Mouse (Mus musculus) CD8-positive naive resting alpha-beta T cell, adult 57 days (primary cell): ENCODE data around the gene Mgarp. TPM values are rescaled to one million over a fixed set of nuclear protein-coding genes. Genes with fewer than 3 reads are reported as not detected.

ENCODE experiments used
- total RNA-seq: library from RNA; stranded (reverse); gene quantifications from one replicate; pipeline ENCODE4 v1.2.4, GENCODE M21; 2023

The Mgarp gene
- not detected for total RNA-seq

GRCm38 (mm10) chr3:51396219-51397068 lies at the start of gene Mgarp:
Gene Mgarp, minus strand, starts transcription at chr3:51396738.

GRCm38 (mm10) chr3:51415098-51416072 lies 18.8 kb upstream of the Mgarp start, which contains the start of gene Naa15:
Gene Naa15, plus strand, starts transcription at chr3:51415148.

GRCm38 (mm10) chr3:51408561-51409183 lies 12.1 kb upstream of the Mgarp start, which contains the start of gene Ndufc1:
Gene Ndufc1, minus strand, starts transcription at chr3:51408988.

GRCm38 (mm10) chr3:51340552-51341267 lies 55.8 kb downstream of the Mgarp start, which contains the start of gene Elf2:
Gene Elf2, minus strand, starts transcription at chr3:51340663.

Other genes starting within 250 kb of the Mgarp start
- 9.5 TPM for gene Noct, start 172.3 kb downstream of the Mgarp start, total RNA-seq
- gene Elf2, start 56.1 kb downstream of the Mgarp start, total RNA-seq: 128 TPM
- 48.3 TPM for gene Ndufc1, start 12.2 kb upstream of the Mgarp start, total RNA-seq
- gene Naa15, start 18.4 kb upstream of the Mgarp start, total RNA-seq: 116 TPM
- 33.0 TPM for gene Rab33b, start 87.2 kb upstream of the Mgarp start, total RNA-seq
- gene Setd7, start 164.1 kb upstream of the Mgarp start, total RNA-seq: 71.9 TPM